Mouse (Mus musculus) ES-E14 (cell line): ENCODE data around the gene S1pr5. TPM values are rescaled to one million over a fixed set of nuclear protein-coding genes. Genes with fewer than 3 reads are reported as not detected.

ENCODE experiments used
- DNase-seq: peaks from one replicate; pipeline ENCODE4 v3.0.0-alpha.2; 2013; ENCODE audit warnings: low read depth, low spot score
- H3K27ac ChIP-seq: 2 replicates; pipeline ENCODE4 v1.5.1; 2012; ENCODE audit warnings: low read depth, mild to moderate bottlenecking, low read length, moderate library complexity, mixed read lengths; ENCODE audit not compliant: poor library complexity, insufficient read depth, severe bottlenecking
- H3K36me3 ChIP-seq: 2 replicates; pipeline ENCODE4 v1.6.1; 2012; ENCODE audit warnings: mild to moderate bottlenecking, low read length, moderate library complexity, mixed read lengths; ENCODE audit not compliant: control insufficient read depth, poor library complexity, insufficient read depth, severe bottlenecking
- H3K4me1 ChIP-seq, 2 experiments: fragments of 150-350 bp in 1 of 2; sonication (generic) in 1 of 2; 2 replicates each; pipeline ENCODE4 v1.6.1; 2012; ENCODE audit warnings: low read length in 2 of 2, mild to moderate bottlenecking in 1 of 2, mixed read lengths in 1 of 2; ENCODE audit not compliant: control insufficient read depth in 2 of 2, insufficient read depth in 2 of 2, poor library complexity in 1 of 2
- H3K4me3 ChIP-seq, 2 experiments: fragments of 150-350 bp in 1 of 2; sonication (generic) in 1 of 2; 2 replicates each; pipeline ENCODE4 v1.5.1; 2012; ENCODE audit warnings: low read length in 2 of 2, low read depth in 1 of 2, mild to moderate bottlenecking in 1 of 2, mixed read lengths in 1 of 2; ENCODE audit not compliant: insufficient read depth in 1 of 2, poor library complexity in 1 of 2, severe bottlenecking in 1 of 2
- H3K9ac ChIP-seq: 2 replicates; pipeline ENCODE4 v1.6.1; 2012; ENCODE audit warnings: low read depth, mild to moderate bottlenecking, low read length, mixed read lengths; ENCODE audit not compliant: poor library complexity, insufficient read depth, severe bottlenecking
- H3K9me3 ChIP-seq: fragments of 150-350 bp; sonication (generic); 2 replicates; pipeline ENCODE4 v1.6.1; 2012; ENCODE audit warnings: low read depth, mild to moderate bottlenecking, low read length; ENCODE audit not compliant: control insufficient read depth, insufficient read depth
- CHD2 ChIP-seq: IDR thresholded peaks from 2 replicates; pipeline ENCODE4 v1.6.1; 2014; ENCODE audit warnings: mild to moderate bottlenecking, low read depth, low read length, inconsistent platforms
- HCFC1 ChIP-seq: IDR thresholded peaks from 2 replicates; pipeline ENCODE4 v1.6.1; 2012; ENCODE audit warnings: low read length, inconsistent platforms, borderline replicate concordance; ENCODE audit not compliant: insufficient read depth
- MAFK ChIP-seq: IDR thresholded peaks from 2 replicates; pipeline ENCODE4 v1.6.1; 2014; ENCODE audit warnings: mild to moderate bottlenecking, low read depth, low read length, inconsistent platforms; ENCODE audit not compliant: insufficient read depth
- ZC3H11A ChIP-seq: IDR thresholded peaks from 2 replicates; pipeline ENCODE4 v1.6.1; 2012; ENCODE audit warnings: low read depth, mild to moderate bottlenecking, inconsistent platforms, low read length, borderline replicate concordance
- ZNF384 ChIP-seq: IDR thresholded peaks from 2 replicates; pipeline ENCODE4 v1.6.1; 2012; ENCODE audit warnings: low read depth, low read length, inconsistent platforms
- in situ Hi-C, 2 experiments: fragments of 600-800 bp; cut with MboI; formaldehyde crosslinking; loops; one replicate each; pipeline ENCODE4 v1.15.1; 2025; ENCODE audit warnings: low sequenced_read_pairs in 2 of 2, inconsistent platforms in 1 of 2; ENCODE audit not compliant: unreplicated experiment in 2 of 2
- total RNA-seq: library from RNA; depleted of rRNA; stranded (reverse); fragments of 300-350 nt; gene quantifications from 2 replicates; pipeline ENCODE4 v1.2.3, GENCODE M21; 2012

Gene S1pr5
- total RNA-seq, 1 experiment = 0.27 TPM

DNA sequence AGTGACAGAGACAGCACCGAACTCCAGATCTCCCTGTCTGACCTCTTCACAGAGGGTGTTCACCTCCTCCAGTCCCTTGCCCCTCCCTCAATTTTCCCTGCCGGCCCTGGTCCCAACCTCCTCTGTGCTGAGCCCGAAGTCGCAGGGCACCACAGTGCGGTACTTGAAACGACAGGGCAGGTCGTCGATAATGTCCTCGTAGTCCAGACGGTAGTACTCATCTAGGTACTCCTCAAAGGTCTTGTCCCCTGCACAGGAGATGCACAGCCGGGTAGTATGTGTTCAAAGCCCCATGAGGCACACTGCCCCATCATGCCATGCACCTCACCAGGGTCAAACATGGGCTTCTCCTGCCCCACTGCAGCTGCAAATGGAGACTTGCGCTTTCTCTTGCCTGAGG, 27.5 kb upstream of the S1pr5 start:
- no peak for TF ChIP-seq HCFC1
- TF ChIP-seq CHD2 = no peak
- no peak for TF ChIP-seq ZNF384
- TF ChIP-seq MAFK = no peak
- TF ChIP-seq ZC3H11A = no peak
- Histone ChIP-seq H3K36me3 (peaks cover 90% of the 10 kb centered on the region), H3K4me3 (no peak overlapping the region), H3K9me3 (no peaks in the 10 kb centered on the region), H3K27ac (no peak overlapping the region), H3K4me1 (peaks cover 0 to 4% of the 10 kb centered on the region in 2 experiments; a peak in 1 of 4 replicates), H3K9ac (no peak overlapping the region)
- DNase-seq = no peak
- in situ Hi-C loops = no loop called here

- TF ChIP-seq ZC3H11A (no peak), HCFC1 (no peak), ZNF384 (no peak), MAFK (no peak), CHD2 (no peak)
- in situ Hi-C loops = no loop called here
- DNase-seq = no peak
- Histone ChIP-seq H3K9me3 (no peaks in the 10 kb centered on the region), H3K27ac (no peak overlapping the region), H3K4me3 (no peak overlapping the region), H3K4me1 (peaks cover 0 to 4% of the 10 kb centered on the region in 2 experiments; a peak in 1 of 4 replicates), H3K9ac (no peak overlapping the region), H3K36me3 (peaks cover 92% of the 10 kb centered on the region)
Observed at GRCm38 (mm10) chr9:21275013-21275710, 26.9 kb upstream of the S1pr5 start.

- Histone ChIP-seq H3K9ac (no peak overlapping the region), H3K9me3 (no peaks in the 10 kb centered on the region), H3K27ac (no peak overlapping the region), H3K36me3 (peaks cover 89% of the 10 kb centered on the region), H3K4me3 (no peak overlapping the region), H3K4me1 (0 out of 4 replicates have a peak, but pooled peaks cover 0 to 2% of the 10 kb centered on the region in 2 experiments)
- TF ChIP-seq CHD2 = no peak
- no peak for TF ChIP-seq ZNF384
- TF ChIP-seq MAFK = no peak
- TF ChIP-seq ZC3H11A = no peak
- no peak for TF ChIP-seq HCFC1
- in situ Hi-C loops = no loop called here
- DNase-seq = no peak
Observed at GRCm38 (mm10) chr9:21274336-21274735, 26.1 kb upstream of the S1pr5 start.

- DNase-seq = no peak
- Histone ChIP-seq H3K9ac (no peak overlapping the region), H3K4me3 (no peak overlapping the region), H3K4me1 (0 out of 4 replicates have a peak, but pooled peaks cover 0 to 2% of the 10 kb centered on the region in 2 experiments), H3K9me3 (no peaks in the 10 kb centered on the region), H3K36me3 (peaks cover 86% of the 10 kb centered on the region), H3K27ac (no peak overlapping the region)
- no peak for TF ChIP-seq ZNF384
- no peak for TF ChIP-seq ZC3H11A
- TF ChIP-seq HCFC1 = no peak
- no peak for TF ChIP-seq MAFK
- TF ChIP-seq CHD2 = no peak
- in situ Hi-C loops = no loop called here
Observed at GRCm38 (mm10) chr9:21273520-21274228, 25.4 kb upstream of the S1pr5 start.
